Mouse (Mus musculus) C2C12 (cell line): ENCODE results near the gene Pde1b. TPM values are rescaled to one million over a fixed set of nuclear protein-coding genes. Genes with fewer than 3 reads are reported as not detected.

Experiments
- H3K27me3 ChIP-seq: one replicate; pipeline ENCODE4 v1.6.1; 2011; ENCODE audit not compliant: control insufficient read depth, insufficient read depth, insufficient read length
- H3K36me3 ChIP-seq: one replicate; pipeline ENCODE4 v1.6.1; 2011; ENCODE audit not compliant: control insufficient read depth, insufficient read depth
- H3K4me3 ChIP-seq: one replicate; pipeline ENCODE4 v1.5.1; 2011; ENCODE audit warnings: mild to moderate bottlenecking, control low read depth; ENCODE audit not compliant: poor library complexity, insufficient read depth, severe bottlenecking
- H3K79me2 ChIP-seq: one replicate; pipeline ENCODE4 v1.6.1; 2011; ENCODE audit not compliant: control insufficient read depth, insufficient read depth
- H3K79me3 ChIP-seq: one replicate; pipeline ENCODE4 v1.6.1; 2011; ENCODE audit warnings: low read depth, control low read depth
- H3ac ChIP-seq: one replicate; pipeline ENCODE3; 2011; ENCODE audit warnings: low read depth; ENCODE audit not compliant: control insufficient read depth, insufficient read length
- CEBPB ChIP-seq: IDR thresholded peaks from one replicate; pipeline ENCODE4 v1.6.1; 2011; ENCODE audit warnings: low read depth, mild to moderate bottlenecking, control low read depth, moderate library complexity
- CTCF ChIP-seq: IDR thresholded peaks from one replicate; pipeline ENCODE4 v1.5.1; 2011; ENCODE audit not compliant: control insufficient read depth, insufficient read depth, insufficient read length
- FOSL1 ChIP-seq: IDR thresholded peaks from one replicate; pipeline ENCODE4 v1.8.0; 2011; ENCODE audit warnings: mild to moderate bottlenecking, low read length; ENCODE audit not compliant: poor library complexity, insufficient read depth, severe bottlenecking
- MAX ChIP-seq: IDR thresholded peaks from one replicate; pipeline ENCODE4 v1.6.1; 2011; ENCODE audit warnings: mild to moderate bottlenecking, control low read depth
- MYOD1 ChIP-seq: IDR thresholded peaks from one replicate; pipeline ENCODE4 v1.6.1; 2011; ENCODE audit warnings: low read depth; ENCODE audit not compliant: control insufficient read depth, insufficient read length
- MYOG ChIP-seq: IDR thresholded peaks from one replicate; pipeline ENCODE4 v1.6.1; 2011; ENCODE audit not compliant: control insufficient read depth, insufficient read length; ENCODE audit errors: extremely low read depth
- USF1 ChIP-seq: IDR thresholded peaks from one replicate; pipeline ENCODE4 v1.6.1; 2011; ENCODE audit warnings: low read depth, mild to moderate bottlenecking, control low read depth, moderate library complexity
- polyA plus RNA-seq: library from polyadenylated mRNA; unstranded; fragments of >200 nt; fragmentation: generic; extraction: Trizol; gene quantifications from one replicate; pipeline ENCODE4 v1.2.1, GENCODE M21; 2012; ENCODE audit warnings: missing spikeins

Pde1b gene
- polyA plus RNA-seq, 1 experiment: 1.6 TPM

DNA sequence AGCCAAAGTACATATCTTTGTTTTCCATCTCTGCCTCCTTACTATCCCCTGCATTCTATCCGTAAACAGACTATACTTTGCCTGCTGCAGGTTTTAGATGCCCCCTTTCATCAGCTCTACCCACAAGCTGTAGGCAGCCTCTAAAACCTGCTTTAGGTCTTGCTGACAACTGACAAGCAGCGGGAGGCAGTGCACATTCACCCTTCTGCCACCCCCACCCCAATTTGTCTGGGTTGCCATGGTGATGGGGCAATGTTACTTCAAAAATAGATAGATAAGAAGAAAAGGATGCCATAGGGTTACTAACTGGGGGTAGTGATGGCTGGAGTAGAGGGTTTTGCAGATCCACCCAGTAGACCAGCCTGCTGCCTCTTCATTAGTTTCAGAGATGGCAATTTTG lies 18.3 kb upstream of the Pde1b start:
- H3K27me3 ChIP-seq: no peaks in the 10 kb centered on the region
- no peak overlapping the region for H3ac ChIP-seq
- H3K36me3 ChIP-seq: no peaks in the 10 kb centered on the region
- H3K79me3 ChIP-seq: no peaks in the 10 kb centered on the region
- H3K79me2 ChIP-seq: no peaks in the 10 kb centered on the region
- TF ChIP-seq CEBPB (no peak), CTCF (no peak), MAX (no peak), MYOG (no peak)
- no peak overlapping the region for H3K4me3 ChIP-seq

DNA sequence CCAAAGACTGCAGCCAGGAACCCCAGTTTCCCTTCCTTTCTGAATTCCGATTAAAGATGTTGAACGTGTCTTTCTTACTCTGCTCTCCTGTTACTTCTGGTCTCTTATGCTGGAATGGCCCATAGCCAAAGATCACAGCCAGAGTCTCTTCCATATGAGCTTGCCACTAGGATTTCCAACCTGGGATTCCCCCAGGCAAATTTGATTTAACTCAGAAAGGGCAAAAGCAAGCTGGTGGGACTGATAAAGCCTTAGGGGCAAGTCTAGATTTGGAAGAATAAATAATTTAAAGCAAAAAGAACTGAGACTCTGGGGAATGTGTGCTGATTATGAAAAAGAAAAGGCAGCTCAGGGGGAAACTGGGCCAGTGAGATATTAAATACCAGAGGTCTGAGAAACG lies 17.7 kb upstream of the Pde1b start:
- no peak for TF ChIP-seq MAX
- no peak for TF ChIP-seq CEBPB
- TF ChIP-seq FOSL1: no peak
- no peak for TF ChIP-seq CTCF
- TF ChIP-seq MYOD1: no peak
- no peak for TF ChIP-seq USF1
- no peak for TF ChIP-seq MYOG
- H3K36me3 ChIP-seq: no peaks in the 10 kb centered on the region
- no peaks in the 10 kb centered on the region for H3K27me3 ChIP-seq
- no peak overlapping the region for H3K4me3 ChIP-seq
- no peaks in the 10 kb centered on the region for H3K79me2 ChIP-seq
- no peaks in the 10 kb centered on the region for H3K79me3 ChIP-seq
- H3ac ChIP-seq: no peak overlapping the region

DNA sequence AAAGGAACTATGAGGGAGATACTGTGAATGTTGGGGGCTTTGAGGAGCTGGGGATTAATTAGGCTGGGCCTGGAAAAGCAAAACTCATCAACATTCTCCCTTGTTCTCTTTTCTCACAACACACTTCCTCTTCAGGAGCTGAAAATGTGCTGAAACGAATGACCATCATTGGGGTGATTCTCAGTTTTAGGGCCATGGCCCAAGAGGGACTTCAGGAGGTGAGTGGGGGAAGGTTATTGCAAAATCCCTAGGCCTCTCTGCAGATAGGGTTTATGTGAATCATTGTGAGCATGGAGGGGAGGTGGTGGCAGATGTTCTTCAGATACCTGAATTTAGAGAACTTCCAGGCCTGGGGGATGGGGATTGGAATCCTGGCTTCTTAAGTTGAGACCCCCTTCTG lies 16.2 kb upstream of the Pde1b start:
- H3K27me3 ChIP-seq: no peaks in the 10 kb centered on the region
- no peaks in the 10 kb centered on the region for H3K36me3 ChIP-seq
- no peaks in the 10 kb centered on the region for H3K79me3 ChIP-seq
- no peak overlapping the region for H3K4me3 ChIP-seq
- no peaks in the 10 kb centered on the region for H3K79me2 ChIP-seq
- H3ac ChIP-seq: no peak overlapping the region
- TF ChIP-seq MAX (no peak), CTCF (no peak), MYOG (no peak), MYOD1 (no peak), CEBPB (no peak)

DNA sequence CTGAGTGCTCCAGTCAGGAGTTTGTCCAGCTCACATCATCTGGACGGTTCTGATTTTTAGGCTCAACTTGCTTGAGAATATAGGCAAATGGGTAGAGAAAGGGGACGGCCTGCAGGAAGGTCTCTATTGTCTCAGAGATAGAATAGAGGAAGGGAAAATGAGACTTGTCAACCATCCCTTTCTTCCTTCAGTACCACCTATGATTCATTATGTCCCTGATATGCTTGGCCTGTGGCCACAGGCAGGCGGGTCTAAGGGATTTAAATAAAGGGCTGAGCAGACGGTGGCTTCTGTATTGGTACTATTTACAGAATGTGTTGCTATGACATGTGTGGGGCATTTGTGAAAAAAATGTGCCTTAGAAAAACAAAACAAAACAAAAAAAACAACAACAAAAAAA lies 14.5 kb upstream of the Pde1b start:
- Histone ChIP-seq H3K4me3 (no peak overlapping the region), H3K36me3 (no peaks in the 10 kb centered on the region), H3ac (no peak overlapping the region), H3K27me3 (no peaks in the 10 kb centered on the region), H3K79me2 (no peaks in the 10 kb centered on the region), H3K79me3 (no peaks in the 10 kb centered on the region)
- TF ChIP-seq CTCF (no peak), MYOG (no peak), FOSL1 (no peak), USF1 (no peak), MYOD1 (no peak), MAX (no peak), CEBPB (no peak)

DNA sequence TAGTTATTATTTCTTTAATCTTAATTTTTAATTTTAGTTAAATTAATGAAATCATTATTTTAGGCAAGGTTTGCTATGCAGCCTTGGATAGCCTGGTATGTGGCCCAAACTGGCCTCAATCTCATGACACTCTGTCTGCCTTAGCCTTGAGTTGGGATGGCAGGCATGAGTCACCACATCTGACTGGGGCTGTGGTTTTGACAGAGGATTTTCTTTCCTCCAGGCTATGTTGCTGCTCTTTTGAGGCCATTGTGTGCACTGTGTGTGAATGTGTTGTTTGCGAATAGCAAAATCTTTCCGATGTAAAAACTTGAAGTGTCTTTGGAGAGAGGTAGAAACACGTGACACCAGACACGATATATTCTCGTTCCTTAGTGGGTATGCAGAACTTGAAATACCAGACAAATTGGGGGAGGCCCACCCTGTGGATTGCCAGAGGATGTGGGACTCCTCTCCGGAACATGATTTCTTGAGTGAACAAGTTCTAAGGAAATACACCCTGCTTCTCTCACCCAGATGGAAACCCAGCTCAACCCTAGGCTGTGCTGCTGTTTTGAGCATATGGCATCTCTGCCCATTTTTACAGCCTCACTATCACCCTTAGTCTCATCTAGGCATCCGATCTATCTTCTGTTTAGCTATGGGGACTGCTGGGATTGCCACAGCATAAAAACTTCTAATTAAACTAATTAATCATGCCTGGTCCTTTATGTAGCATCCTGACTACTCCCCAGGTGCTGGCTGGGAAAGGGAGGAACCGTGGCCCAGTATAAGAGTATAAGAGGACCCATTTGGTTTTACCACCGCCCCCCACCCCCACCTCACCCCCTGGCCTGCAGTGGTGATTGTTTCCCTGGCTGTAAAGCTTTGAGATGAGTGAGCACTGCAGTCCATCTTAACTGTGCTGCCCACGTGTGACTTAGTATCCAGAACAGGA lies 6.4 kb upstream of the Pde1b start:
- Histone ChIP-seq H3K36me3 (no peaks in the 10 kb centered on the region), H3K4me3 (no peak overlapping the region), H3K27me3 (no peaks in the 10 kb centered on the region), H3K79me3 (no peaks in the 10 kb centered on the region), H3K79me2 (no peaks in the 10 kb centered on the region), H3ac (no peak overlapping the region)
- TF ChIP-seq FOSL1 (peak; percentile 87), USF1 (peak; percentile 49), CEBPB (no peak), MAX (peak; percentile 53)

DNA sequence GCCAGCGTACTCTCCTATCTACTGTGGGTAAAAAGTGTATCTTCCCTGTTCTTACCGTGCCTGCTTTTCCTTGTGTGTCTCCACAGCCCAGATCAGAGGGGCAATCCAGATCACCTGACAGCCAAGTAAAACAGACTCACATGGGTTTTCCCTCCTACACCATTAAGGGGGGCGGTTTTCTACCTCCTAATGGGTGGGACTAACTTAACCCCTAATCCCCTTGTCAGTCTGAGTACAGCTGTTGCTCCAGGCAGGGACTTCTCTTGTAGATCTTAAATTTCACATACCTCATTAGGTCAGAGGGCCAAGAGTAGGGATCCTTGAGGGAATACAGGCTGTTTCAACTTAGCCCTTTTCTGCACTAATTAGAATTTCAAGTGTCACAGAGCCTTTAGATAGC lies 4.7 kb upstream of the Pde1b start:
- Histone ChIP-seq H3ac (no peak overlapping the region), H3K79me2 (no peaks in the 10 kb centered on the region), H3K27me3 (peaks cover 5% of the 10 kb centered on the region), H3K79me3 (no peaks in the 10 kb centered on the region), H3K4me3 (no peak overlapping the region), H3K36me3 (no peaks in the 10 kb centered on the region)
- TF ChIP-seq MYOD1 (no peak), MYOG (no peak), CTCF (no peak), CEBPB (no peak), USF1 (no peak), FOSL1 (no peak), MAX (no peak)
